Mouse (Mus musculus): ENCODE data around the gene Clcn5. TPM values are rescaled to one million over a fixed set of nuclear protein-coding genes. Genes with fewer than 3 reads are reported as not detected.
A peak's percentile ranks its signal among the peaks of the same experiment; 100 is the strongest.

Clcn5 gene
- polyA plus RNA-seq, 1 experiment from 2014 or later, result 6.0 TPM

GRCm38 (mm10) chrX:7168799-7169198, 150.4 kb downstream of the Clcn5 start:
- H3K9ac ChIP-seq (ENCODE audit: low read length), result no peak overlapping the region
- H3K4me2 ChIP-seq (ENCODE audit: low read length), result no peak overlapping the region
- WGBS, result 83% methylated on average over 5 of the region's 5 CpGs
- no peaks in the 10 kb centered on the region for H3K4me1 ChIP-seq (ENCODE audit: control insufficient read depth, insufficient read depth, low read length)
- no peak overlapping the region for H3K27ac ChIP-seq (ENCODE audit: low read depth, low read length)
- H3K4me3 ChIP-seq (ENCODE audit: low read depth, low read length), result no peak overlapping the region
- no peaks in the 10 kb centered on the region for H3K9me3 ChIP-seq (replicated peaks; ENCODE audit: control insufficient read depth, low read length)
- peaks cover 10% of the 10 kb centered on the region; the same call in 1 of the 2 replicates for H3K36me3 ChIP-seq (ENCODE audit: control insufficient read depth, insufficient read depth, low read length)
- no peak for DNase-seq (ENCODE audit: low spot score)
- ATAC-seq, result no peak
- no peaks in the 10 kb centered on the region for H3K27me3 ChIP-seq (replicated peaks; ENCODE audit: control insufficient read depth, insufficient read depth, low read length)

GRCm38 (mm10) chrX:7157976-7158375, 161.2 kb downstream of the Clcn5 start:
- no peak for ATAC-seq
- H3K4me2 ChIP-seq (ENCODE audit: low read length), result no peak overlapping the region
- no peak for DNase-seq (ENCODE audit: low spot score)
- H3K36me3 ChIP-seq (ENCODE audit: control insufficient read depth, insufficient read depth, low read length), result peaks cover 15% of the 10 kb centered on the region; the same call in 1 of the 2 replicates
- H3K9ac ChIP-seq (ENCODE audit: low read length), result no peak overlapping the region
- no peaks in the 10 kb centered on the region for H3K4me1 ChIP-seq (ENCODE audit: control insufficient read depth, insufficient read depth, low read length)
- H3K27ac ChIP-seq (ENCODE audit: low read depth, low read length), result no peak overlapping the region
- WGBS, result 86% methylated on average over 3 of the region's 3 CpGs
- no peak overlapping the region for H3K4me3 ChIP-seq (ENCODE audit: low read depth, low read length)
- no peaks in the 10 kb centered on the region for H3K9me3 ChIP-seq (replicated peaks; ENCODE audit: control insufficient read depth, low read length)
- H3K27me3 ChIP-seq (replicated peaks; ENCODE audit: control insufficient read depth, insufficient read depth, low read length), result no peaks in the 10 kb centered on the region

- ATAC-seq (0 out of 2 replicates have a peak, but pooled peaks have one; percentile 34), DNase-seq (ENCODE audit: low spot score) (peak; percentile 21)
- H3K27me3 ChIP-seq (replicated peaks; ENCODE audit: control insufficient read depth, insufficient read depth, low read length), result no peaks in the 10 kb centered on the region
- H3K27ac ChIP-seq (ENCODE audit: low read depth, low read length), result no peak overlapping the region
- no peaks in the 10 kb centered on the region for H3K9me3 ChIP-seq (replicated peaks; ENCODE audit: control insufficient read depth, low read length)
- no peaks in the 10 kb centered on the region for H3K4me1 ChIP-seq (ENCODE audit: control insufficient read depth, insufficient read depth, low read length)
- H3K36me3 ChIP-seq (ENCODE audit: control insufficient read depth, insufficient read depth, low read length), result peaks cover 15% of the 10 kb centered on the region; the same call in 1 of the 2 replicates
- H3K9ac ChIP-seq (ENCODE audit: low read length), result no peak overlapping the region
- no peak overlapping the region for H3K4me2 ChIP-seq (ENCODE audit: low read length)
- WGBS, result 50% methylated on average over 6 of the region's 6 CpGs
- no peak overlapping the region for H3K4me3 ChIP-seq (ENCODE audit: low read depth, low read length)
Observed at GRCm38 (mm10) chrX:7156026-7156732, 163.0 kb downstream of the Clcn5 start.

GRCm38 (mm10) chrX:7150129-7150528, 169.0 kb downstream of the Clcn5 start:
- no peaks in the 10 kb centered on the region for H3K27me3 ChIP-seq (replicated peaks; ENCODE audit: control insufficient read depth, insufficient read depth, low read length)
- ATAC-seq (no peak), DNase-seq (ENCODE audit: low spot score) (no peak)
- H3K9ac ChIP-seq (ENCODE audit: low read length), result no peak overlapping the region
- H3K27ac ChIP-seq (ENCODE audit: low read depth, low read length), result no peak overlapping the region
- H3K36me3 ChIP-seq (ENCODE audit: control insufficient read depth, insufficient read depth, low read length), result no peaks in the 10 kb centered on the region
- no peaks in the 10 kb centered on the region for H3K4me1 ChIP-seq (ENCODE audit: control insufficient read depth, insufficient read depth, low read length)
- WGBS, result 83% methylated on average over 4 of the region's 4 CpGs
- H3K4me3 ChIP-seq (ENCODE audit: low read depth, low read length), result no peak overlapping the region
- no peak overlapping the region for H3K4me2 ChIP-seq (ENCODE audit: low read length)
- no peaks in the 10 kb centered on the region for H3K9me3 ChIP-seq (replicated peaks; ENCODE audit: control insufficient read depth, low read length)

- no peak for DNase-seq (ENCODE audit: low spot score)
- H3K27me3 ChIP-seq (replicated peaks; ENCODE audit: control insufficient read depth, insufficient read depth, low read length), result no peaks in the 10 kb centered on the region
- H3K4me1 ChIP-seq (ENCODE audit: control insufficient read depth, insufficient read depth, low read length), result no peaks in the 10 kb centered on the region
- no peaks in the 10 kb centered on the region for H3K36me3 ChIP-seq (ENCODE audit: control insufficient read depth, insufficient read depth, low read length)
- H3K9me3 ChIP-seq (replicated peaks; ENCODE audit: control insufficient read depth, low read length), result no peaks in the 10 kb centered on the region
- ATAC-seq, result no peak
- H3K4me2 ChIP-seq (ENCODE audit: low read length), result no peak overlapping the region
- WGBS, result 76% methylated on average over 7 of the region's 7 CpGs
- no peak overlapping the region for H3K9ac ChIP-seq (ENCODE audit: low read length)
- H3K27ac ChIP-seq (ENCODE audit: low read depth, low read length), result no peak overlapping the region
- H3K4me3 ChIP-seq (ENCODE audit: low read depth, low read length), result no peak overlapping the region
Observed at GRCm38 (mm10) chrX:7146156-7146555, 173.0 kb downstream of the Clcn5 start.

GRCm38 (mm10) chrX:7121618-7122280, 197.4 kb downstream of the Clcn5 start:
- DNase-seq (ENCODE audit: low spot score) (no peak), ATAC-seq (no peak)
- H3K4me3 ChIP-seq (ENCODE audit: low read depth, low read length), result no peak overlapping the region
- no peaks in the 10 kb centered on the region for H3K9me3 ChIP-seq (replicated peaks; ENCODE audit: control insufficient read depth, low read length)
- H3K9ac ChIP-seq (ENCODE audit: low read length), result no peak overlapping the region
- H3K4me1 ChIP-seq (ENCODE audit: control insufficient read depth, insufficient read depth, low read length), result no peaks in the 10 kb centered on the region
- no peak overlapping the region for H3K27ac ChIP-seq (ENCODE audit: low read depth, low read length)
- no peaks in the 10 kb centered on the region for H3K36me3 ChIP-seq (ENCODE audit: control insufficient read depth, insufficient read depth, low read length)
- H3K4me2 ChIP-seq (ENCODE audit: low read length), result no peak overlapping the region
- WGBS, result 87% methylated on average over 4 of the region's 4 CpGs
- no peaks in the 10 kb centered on the region for H3K27me3 ChIP-seq (replicated peaks; ENCODE audit: control insufficient read depth, insufficient read depth, low read length)

- Histone ChIP-seq H3K27ac (ENCODE audit: low read depth, low read length) (no peak overlapping the region), H3K4me3 (ENCODE audit: low read depth, low read length) (no peak overlapping the region), H3K4me2 (ENCODE audit: low read length) (no peak overlapping the region), H3K27me3 (replicated peaks; ENCODE audit: control insufficient read depth, insufficient read depth, low read length) (no peaks in the 10 kb centered on the region), H3K36me3 (ENCODE audit: control insufficient read depth, insufficient read depth, low read length) (no peaks in the 10 kb centered on the region), H3K9ac (ENCODE audit: low read length) (no peak overlapping the region), H3K4me1 (ENCODE audit: control insufficient read depth, insufficient read depth, low read length) (no peaks in the 10 kb centered on the region), H3K9me3 (replicated peaks; ENCODE audit: control insufficient read depth, low read length) (no peaks in the 10 kb centered on the region)
- peak; percentile 53 for DNase-seq (ENCODE audit: low spot score)
- ATAC-seq, result peak; percentile 60; the same call in 1 of the 2 replicates
- WGBS, result 70% methylated on average over 3 of the region's 3 CpGs
Observed at GRCm38 (mm10) chrX:7114885-7115284, 204.3 kb downstream of the Clcn5 start.
